Mouse (Mus musculus): ENCODE measurements around the gene Mrpl14. TPM values are rescaled to one million over a fixed set of nuclear protein-coding genes. Genes with fewer than 3 reads are reported as not detected.
A peak's percentile ranks its signal among the peaks of the same experiment; 100 is the strongest.

Gene Mrpl14
- polyA plus RNA-seq, 1 experiment from 2014 or later, result 105 TPM

GRCm38 (mm10) chr17:45723732-45724573 lies 37.8 kb downstream of the Mrpl14 start:
- Histone ChIP-seq H3K9me3 (ENCODE audit: control insufficient read depth, low read length) (no peaks in the 10 kb centered on the region), H3K4me1 (replicated peaks; ENCODE audit: control insufficient read depth, insufficient read depth, low read length) (peaks cover 4% of the 10 kb centered on the region; the same call in 1 of the 2 replicates), H3K4me3 (ENCODE audit: low read depth, low read length) (peak overlapping the region; percentile 54), H3K36me3 (ENCODE audit: control insufficient read depth, insufficient read depth, low read length) (no peaks in the 10 kb centered on the region), H3K9ac (ENCODE audit: low read depth, low read length) (peak overlapping the region; percentile 91), H3K4me2 (replicated peaks; ENCODE audit: low read depth, low read length) (peak overlapping the region; percentile 59), H3K27ac (ENCODE audit: low read depth, low read length) (peak overlapping the region; percentile 77), H3K27me3 (ENCODE audit: control insufficient read depth, insufficient read depth, low read length) (no peaks in the 10 kb centered on the region)
- DNase-seq (ENCODE audit: low spot score), result peak; percentile 96
- 6% methylated on average over 25 of the region's 25 CpGs for WGBS
- peak; percentile 61 for ATAC-seq (ENCODE audit: low FRiP score)

GRCm38 (mm10) chr17:45724574-45724921 lies 38.4 kb downstream of the Mrpl14 start:
- no peaks in the 10 kb centered on the region for H3K27me3 ChIP-seq (ENCODE audit: control insufficient read depth, insufficient read depth, low read length)
- no peaks in the 10 kb centered on the region for H3K36me3 ChIP-seq (ENCODE audit: control insufficient read depth, insufficient read depth, low read length)
- H3K9me3 ChIP-seq (ENCODE audit: control insufficient read depth, low read length), result no peaks in the 10 kb centered on the region
- H3K27ac ChIP-seq (ENCODE audit: low read depth, low read length), result peak overlapping the region; percentile 77; the same call in 1 of the 2 replicates
- ATAC-seq (ENCODE audit: low FRiP score), result peak; percentile 9; the same call in 1 of the 2 replicates
- H3K4me3 ChIP-seq (ENCODE audit: low read depth, low read length), result no peak overlapping the region
- peaks cover 4% of the 10 kb centered on the region; the same call in 1 of the 2 replicates for H3K4me1 ChIP-seq (replicated peaks; ENCODE audit: control insufficient read depth, insufficient read depth, low read length)
- H3K4me2 ChIP-seq (replicated peaks; ENCODE audit: low read depth, low read length), result no peak overlapping the region
- 84% methylated on average over 10 of the region's 10 CpGs for WGBS
- H3K9ac ChIP-seq (ENCODE audit: low read depth, low read length), result no peak overlapping the region
- no peak for DNase-seq (ENCODE audit: low spot score)

GRCm38 (mm10) chr17:45726249-45726648 lies 40.1 kb downstream of the Mrpl14 start:
- DNase-seq (ENCODE audit: low spot score), result no peak

GRCm38 (mm10) chr17:45727481-45727880 lies 41.4 kb downstream of the Mrpl14 start:
- H3K9ac ChIP-seq (ENCODE audit: low read depth, low read length), result no peak overlapping the region
- DNase-seq (ENCODE audit: low spot score), result no peak
- no peaks in the 10 kb centered on the region for H3K36me3 ChIP-seq (ENCODE audit: control insufficient read depth, insufficient read depth, low read length)
- no peak overlapping the region for H3K4me2 ChIP-seq (replicated peaks; ENCODE audit: low read depth, low read length)
- no peak overlapping the region for H3K4me3 ChIP-seq (ENCODE audit: low read depth, low read length)
- WGBS, result 88% methylated on average over 2 of the region's 2 CpGs
- H3K4me1 ChIP-seq (replicated peaks; ENCODE audit: control insufficient read depth, insufficient read depth, low read length), result peaks cover 4% of the 10 kb centered on the region; the same call in 1 of the 2 replicates
- H3K27me3 ChIP-seq (ENCODE audit: control insufficient read depth, insufficient read depth, low read length), result no peaks in the 10 kb centered on the region; the same call in 1 of the 2 replicates
- ATAC-seq (ENCODE audit: low FRiP score), result no peak
- H3K9me3 ChIP-seq (ENCODE audit: control insufficient read depth, low read length), result no peaks in the 10 kb centered on the region
- H3K27ac ChIP-seq (ENCODE audit: low read depth, low read length), result no peak overlapping the region

More at GRCm38 (mm10) chr17:45726249-45726648, 40.1 kb downstream of the Mrpl14 start:
- H3K4me1 ChIP-seq (replicated peaks; ENCODE audit: control insufficient read depth, insufficient read depth, low read length), result peaks cover 4% of the 10 kb centered on the region; the same call in 1 of the 2 replicates
- no peak overlapping the region for H3K4me2 ChIP-seq (replicated peaks; ENCODE audit: low read depth, low read length)
- no peaks in the 10 kb centered on the region for H3K27me3 ChIP-seq (ENCODE audit: control insufficient read depth, insufficient read depth, low read length)
- no peaks in the 10 kb centered on the region for H3K36me3 ChIP-seq (ENCODE audit: control insufficient read depth, insufficient read depth, low read length)
- H3K9me3 ChIP-seq (ENCODE audit: control insufficient read depth, low read length), result no peaks in the 10 kb centered on the region
- no peak for ATAC-seq (ENCODE audit: low FRiP score)
- H3K9ac ChIP-seq (ENCODE audit: low read depth, low read length), result no peak overlapping the region
- no peak overlapping the region for H3K27ac ChIP-seq (ENCODE audit: low read depth, low read length)
- WGBS, result 68% methylated on average over 7 of the region's 7 CpGs
- H3K4me3 ChIP-seq (ENCODE audit: low read depth, low read length), result no peak overlapping the region

- ATAC-seq (ENCODE audit: low FRiP score) (no peak), DNase-seq (ENCODE audit: low spot score) (no peak)
- Histone ChIP-seq H3K9ac (ENCODE audit: low read depth, low read length) (no peak overlapping the region), H3K27me3 (ENCODE audit: control insufficient read depth, insufficient read depth, low read length) (peaks cover 2% of the 10 kb centered on the region; the same call in 1 of the 2 replicates), H3K4me3 (ENCODE audit: low read depth, low read length) (no peak overlapping the region), H3K4me1 (replicated peaks; ENCODE audit: control insufficient read depth, insufficient read depth, low read length) (peaks cover 5% of the 10 kb centered on the region; the same call in 1 of the 2 replicates), H3K9me3 (ENCODE audit: control insufficient read depth, low read length) (no peaks in the 10 kb centered on the region), H3K4me2 (replicated peaks; ENCODE audit: low read depth, low read length) (no peak overlapping the region), H3K27ac (ENCODE audit: low read depth, low read length) (no peak overlapping the region), H3K36me3 (ENCODE audit: control insufficient read depth, insufficient read depth, low read length) (no peaks in the 10 kb centered on the region)
- WGBS, result 63% methylated on average over 8 of the region's 8 CpGs
Observed at GRCm38 (mm10) chr17:45727983-45728723, 42.0 kb downstream of the Mrpl14 start.

- ATAC-seq (ENCODE audit: low FRiP score), result no peak
- H3K27ac ChIP-seq (ENCODE audit: low read depth, low read length), result no peak overlapping the region
- DNase-seq (ENCODE audit: low spot score), result no peak
- no peak overlapping the region for H3K4me2 ChIP-seq (replicated peaks; ENCODE audit: low read depth, low read length)
- no peak overlapping the region for H3K4me3 ChIP-seq (ENCODE audit: low read depth, low read length)
- H3K27me3 ChIP-seq (ENCODE audit: control insufficient read depth, insufficient read depth, low read length), result peaks cover 2% of the 10 kb centered on the region; the same call in 1 of the 2 replicates
- H3K4me1 ChIP-seq (replicated peaks; ENCODE audit: control insufficient read depth, insufficient read depth, low read length), result peaks cover 8% of the 10 kb centered on the region; the same call in 1 of the 2 replicates
- H3K36me3 ChIP-seq (ENCODE audit: control insufficient read depth, insufficient read depth, low read length), result no peaks in the 10 kb centered on the region
- no peak overlapping the region for H3K9ac ChIP-seq (ENCODE audit: low read depth, low read length)
- 61% methylated on average over 10 of the region's 10 CpGs for WGBS
- no peaks in the 10 kb centered on the region for H3K9me3 ChIP-seq (ENCODE audit: control insufficient read depth, low read length)
Observed at GRCm38 (mm10) chr17:45729387-45729786, 43.3 kb downstream of the Mrpl14 start.

GRCm38 (mm10) chr17:45730696-45731095 lies 44.6 kb downstream of the Mrpl14 start:
- Histone ChIP-seq H3K36me3 (ENCODE audit: control insufficient read depth, insufficient read depth, low read length) (no peaks in the 10 kb centered on the region), H3K27ac (ENCODE audit: low read depth, low read length) (no peak overlapping the region), H3K9ac (ENCODE audit: low read depth, low read length) (no peak overlapping the region), H3K27me3 (ENCODE audit: control insufficient read depth, insufficient read depth, low read length) (peaks cover 2% of the 10 kb centered on the region; the same call in 1 of the 2 replicates), H3K4me1 (replicated peaks; ENCODE audit: control insufficient read depth, insufficient read depth, low read length) (peaks cover 8% of the 10 kb centered on the region; the same call in 1 of the 2 replicates), H3K9me3 (ENCODE audit: control insufficient read depth, low read length) (no peaks in the 10 kb centered on the region), H3K4me2 (replicated peaks; ENCODE audit: low read depth, low read length) (no peak overlapping the region), H3K4me3 (ENCODE audit: low read depth, low read length) (no peak overlapping the region)
- WGBS, result 78% methylated on average over 4 of the region's 4 CpGs
- no peak for ATAC-seq (ENCODE audit: low FRiP score)
- no peak for DNase-seq (ENCODE audit: low spot score)

- no peak overlapping the region for H3K4me2 ChIP-seq (replicated peaks; ENCODE audit: low read depth, low read length)
- no peak overlapping the region for H3K4me3 ChIP-seq (ENCODE audit: low read depth, low read length)
- H3K4me1 ChIP-seq (replicated peaks; ENCODE audit: control insufficient read depth, insufficient read depth, low read length), result peaks cover 8% of the 10 kb centered on the region; the same call in 1 of the 2 replicates
- WGBS, result 24% methylated on average over 9 of the region's 9 CpGs
- ATAC-seq (ENCODE audit: low FRiP score) (0 out of 2 replicates have a peak, but pooled peaks have one; percentile 1), DNase-seq (ENCODE audit: low spot score) (peak; percentile 93)
- no peaks in the 10 kb centered on the region for H3K9me3 ChIP-seq (ENCODE audit: control insufficient read depth, low read length)
- H3K27ac ChIP-seq (ENCODE audit: low read depth, low read length), result no peak overlapping the region
- no peaks in the 10 kb centered on the region for H3K36me3 ChIP-seq (ENCODE audit: control insufficient read depth, insufficient read depth, low read length)
- H3K27me3 ChIP-seq (ENCODE audit: control insufficient read depth, insufficient read depth, low read length), result peaks cover 2% of the 10 kb centered on the region; the same call in 1 of the 2 replicates
- H3K9ac ChIP-seq (ENCODE audit: low read depth, low read length), result no peak overlapping the region
Observed at GRCm38 (mm10) chr17:45731172-45731864, 45.2 kb downstream of the Mrpl14 start.
